Mouse (Mus musculus) layer of hippocampus, postnatal 14 days (tissue): ENCODE results near the gene Znrf4. TPM values are rescaled to one million over a fixed set of nuclear protein-coding genes. Genes with fewer than 3 reads are reported as not detected.

Experiments used
- DNase-seq, 2 experiments: peaks; one replicate each; pipeline ENCODE4 v3.0.0; 2021 to 2022; ENCODE audit warnings: low spot score in 2 of 2, mixed read lengths in 1 of 2
- long read RNA-seq, 2 experiments: library from polyadenylated mRNA; stranded (forward); transcript quantifications; one replicate each; pipeline ENCODE4 v2.0.0; 2021
- total RNA-seq, 2 experiments: library from RNA; stranded (reverse); gene quantifications; 2 replicates each; pipeline ENCODE4 v1.2.3; 2021

Gene Znrf4
- not detected for total RNA-seq
- long read RNA-seq, experiment 1, result 0 reads
- long read RNA-seq, experiment 2, result 0 reads

DNA sequence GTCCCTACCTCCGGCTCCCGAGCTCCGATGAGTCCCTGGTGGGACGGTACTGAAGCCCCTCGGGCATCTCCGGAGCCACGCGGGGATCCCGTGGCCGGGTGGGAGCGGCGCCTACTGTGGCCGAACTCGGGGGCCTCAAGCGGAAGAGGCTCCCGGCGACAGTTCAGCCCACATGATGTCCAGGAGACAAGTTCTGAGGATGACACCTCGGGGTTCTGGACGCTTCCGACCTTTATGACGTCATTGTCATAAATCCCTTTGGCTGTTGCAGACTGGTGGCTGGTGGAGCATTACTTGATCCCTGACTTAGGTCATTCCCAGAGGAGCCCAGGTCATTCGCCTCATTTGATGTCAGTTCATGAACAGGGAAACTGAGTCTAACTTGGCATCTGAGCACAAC, at the start of gene Znrf4:
Gene Znrf4, minus strand, starts transcription at position 122 of the 400 bp plus-strand sequence.
- DNase-seq, result no peak

DNA sequence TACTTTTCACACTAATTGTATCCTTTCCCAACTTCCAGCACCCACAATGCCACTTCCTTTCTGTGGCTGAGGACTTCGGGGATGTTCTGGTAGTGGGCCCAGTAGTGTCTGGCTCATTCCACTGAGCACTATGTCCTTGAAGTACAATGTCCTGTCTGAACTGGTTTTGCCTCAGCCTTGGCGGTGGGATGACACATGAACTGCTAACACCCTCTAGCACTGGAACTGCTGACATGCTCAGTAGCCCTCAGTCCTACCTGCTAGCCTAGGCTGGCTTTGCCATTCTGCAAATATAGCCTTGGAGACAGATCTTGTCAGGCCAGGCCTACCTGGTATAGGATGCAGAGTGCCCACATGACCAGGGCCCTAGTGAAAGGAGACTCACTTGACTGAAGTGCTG, 49.6 kb upstream of the Znrf4 start:
- no peak for DNase-seq

DNA sequence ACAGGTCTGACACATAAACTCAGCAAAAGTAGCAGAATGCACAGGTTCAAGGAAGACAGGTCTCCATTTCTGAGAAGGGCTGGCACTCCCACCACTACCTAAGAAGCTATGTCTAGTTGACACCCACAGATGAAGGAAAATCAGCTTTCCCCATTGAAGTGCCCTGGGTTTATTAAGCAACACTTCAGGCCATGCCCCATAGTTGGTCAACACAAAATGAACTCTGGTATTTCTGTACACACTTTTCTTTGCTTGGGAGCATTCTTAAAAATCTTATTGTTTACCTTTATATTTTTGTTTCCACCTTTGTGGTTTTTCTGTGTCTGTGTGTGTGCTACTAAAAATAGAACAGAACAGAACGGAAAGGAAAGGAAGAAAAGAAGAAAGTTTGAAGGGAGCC, 47.9 kb upstream of the Znrf4 start:
- DNase-seq, result no peak

GRCm38 (mm10) chr17:56559386-56559785, 47.2 kb upstream of the Znrf4 start:
- DNase-seq, result no peak

DNA sequence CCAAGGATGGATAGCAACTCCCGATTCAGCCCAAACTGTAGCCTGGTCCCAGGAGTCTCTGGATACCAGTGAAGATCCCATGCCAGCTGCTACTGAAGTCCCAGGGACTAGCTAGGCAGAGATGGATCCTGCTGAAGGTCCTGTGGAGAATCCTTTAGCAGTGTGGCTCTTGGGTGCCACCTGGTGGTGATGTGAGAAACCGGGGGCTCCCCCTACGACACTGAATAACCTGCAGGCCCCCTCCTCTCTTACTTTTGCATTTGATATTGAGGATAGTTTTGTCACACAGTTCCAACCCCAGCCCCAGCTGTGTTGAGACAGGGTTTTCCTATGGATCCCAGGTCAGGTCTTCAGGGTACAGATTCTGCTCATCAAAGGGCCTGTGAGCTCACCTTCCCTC, 46.2 kb upstream of the Znrf4 start:
- DNase-seq, result peak; percentile 66 to 71

DNA sequence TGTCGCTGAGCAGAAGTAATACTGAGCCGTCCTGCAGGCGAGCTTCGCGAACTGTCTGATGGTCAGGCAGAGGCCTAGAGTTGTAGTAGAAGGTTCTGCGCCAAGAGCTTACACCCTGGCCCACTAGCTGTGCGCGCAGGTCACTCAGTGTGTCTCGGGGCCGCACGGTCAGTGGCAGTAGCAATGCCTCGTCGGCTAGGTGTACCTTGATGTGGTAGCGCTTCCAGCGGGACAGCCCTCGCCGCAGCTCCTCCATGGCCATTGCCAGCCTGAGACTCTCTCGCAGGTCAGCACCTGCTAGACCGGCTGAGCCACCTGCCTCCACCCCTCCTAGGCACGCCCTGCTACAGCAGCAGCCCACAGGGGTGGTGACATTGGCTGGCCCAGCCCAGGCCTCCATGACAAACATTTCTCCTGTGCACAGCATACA, 41.9 kb upstream of the Znrf4 start, which contains the start of gene Gm20219:
Gene Gm20219, minus strand, starts transcription at position 266 of the 430 bp plus-strand sequence.
- DNase-seq, result no peak

DNA sequence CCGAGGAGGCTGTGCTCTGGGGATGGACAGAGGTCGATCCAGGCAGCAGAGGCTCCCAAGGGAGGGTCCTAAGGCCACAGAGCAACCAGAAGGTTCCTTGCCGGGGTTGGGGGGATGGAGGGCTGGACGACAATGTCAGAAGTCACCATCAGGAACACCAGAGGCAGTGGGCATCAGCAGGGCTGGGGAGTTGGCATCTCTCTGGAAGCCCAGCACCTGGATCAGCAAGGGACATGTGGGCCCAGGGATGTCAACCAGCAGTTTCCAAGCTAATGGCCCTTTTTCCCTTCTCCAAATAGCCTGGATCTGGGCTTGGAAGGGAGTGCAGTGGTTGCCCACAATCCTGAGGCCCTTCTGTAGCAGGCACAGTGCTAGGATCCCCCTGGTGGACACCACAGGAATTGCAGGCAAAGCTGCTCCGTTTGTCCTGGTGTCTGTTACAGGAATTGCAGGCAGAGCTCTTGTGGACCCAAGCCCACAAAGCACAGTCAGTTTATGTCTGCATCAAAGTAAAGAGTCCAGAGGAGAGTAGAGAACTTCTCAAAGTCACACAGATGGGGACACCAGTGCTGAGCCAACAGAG, 40.6 kb upstream of the Znrf4 start:
- peak; percentile 86 to 88 for DNase-seq

DNA sequence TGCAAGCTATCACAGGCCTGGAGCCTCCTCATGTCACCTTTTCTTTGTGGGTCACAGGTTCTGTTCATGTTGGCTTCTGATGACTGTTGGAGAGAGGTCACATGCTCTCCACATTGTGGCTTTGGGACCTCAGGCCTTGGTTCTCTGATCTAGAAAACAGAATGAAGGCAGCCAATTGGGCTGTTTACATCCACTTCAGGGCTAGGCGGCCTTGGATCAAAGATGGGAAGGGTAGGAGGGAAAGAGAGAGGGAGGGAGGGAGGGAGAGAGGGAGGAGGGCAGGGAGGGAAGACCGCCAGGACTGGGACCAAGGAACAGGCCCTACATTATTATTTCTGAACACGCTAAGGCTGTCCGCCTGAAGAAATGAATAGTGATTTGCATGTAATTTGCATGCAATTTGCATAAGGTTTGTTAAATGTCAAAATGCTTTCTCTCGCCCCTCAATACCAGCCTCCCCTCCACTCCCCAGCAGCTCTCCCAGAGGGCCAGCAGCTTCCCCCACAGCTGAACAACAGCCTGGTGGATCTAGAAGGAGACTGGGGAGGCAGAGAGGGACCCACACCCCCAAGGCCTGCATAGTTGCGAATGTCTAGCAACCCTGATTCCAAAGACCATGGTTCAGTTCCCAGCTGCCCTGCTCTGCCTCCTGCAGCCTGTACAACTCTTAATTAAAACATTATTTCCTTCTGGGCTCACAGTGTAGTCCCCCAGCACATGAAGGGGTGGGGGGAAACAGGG, 39.8 kb upstream of the Znrf4 start:
- DNase-seq, result peak in 1 of 2 experiments; percentile 67

DNA sequence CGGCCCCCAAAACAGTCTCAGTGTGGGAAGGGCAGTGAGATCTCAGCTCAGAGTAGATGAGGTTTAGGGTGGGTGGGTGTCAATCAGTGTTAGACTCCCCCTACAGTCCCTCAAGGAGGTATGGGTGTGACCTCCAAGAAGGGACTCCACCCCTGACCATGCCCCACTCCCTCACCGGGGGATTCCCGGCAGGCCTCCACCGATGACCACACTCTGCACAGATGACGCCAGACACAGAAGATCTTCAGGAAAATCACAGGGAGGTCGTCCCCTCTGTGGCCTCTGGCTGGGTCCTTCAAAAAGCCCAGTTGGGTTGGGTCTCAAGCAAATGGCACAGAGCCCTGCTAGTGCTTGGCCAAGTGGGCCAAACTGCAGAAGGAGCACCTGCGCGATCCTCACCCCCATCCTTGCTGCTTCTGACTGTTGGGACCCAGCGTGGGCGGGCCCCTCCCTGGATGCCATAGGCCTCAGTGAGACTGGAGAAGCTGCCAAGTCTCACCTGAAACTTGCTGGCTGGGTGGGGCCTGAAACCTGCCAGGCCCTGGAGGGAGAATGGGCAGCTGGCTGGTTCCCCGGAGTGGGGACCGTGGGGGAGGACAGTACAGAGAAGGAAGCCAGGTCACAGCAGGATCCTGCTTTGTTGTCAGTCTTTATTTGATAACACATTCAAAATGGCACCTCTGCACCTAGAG, 38.7 kb upstream of the Znrf4 start:
- DNase-seq, result no peak

GRCm38 (mm10) chr17:56548605-56549105, 36.4 kb upstream of the Znrf4 start:
- peak in 1 of 2 experiments; percentile 1 for DNase-seq

GRCm38 (mm10) chr17:56547846-56548604, 35.8 kb upstream of the Znrf4 start:
- peak in 1 of 2 experiments; percentile 4 for DNase-seq

DNA sequence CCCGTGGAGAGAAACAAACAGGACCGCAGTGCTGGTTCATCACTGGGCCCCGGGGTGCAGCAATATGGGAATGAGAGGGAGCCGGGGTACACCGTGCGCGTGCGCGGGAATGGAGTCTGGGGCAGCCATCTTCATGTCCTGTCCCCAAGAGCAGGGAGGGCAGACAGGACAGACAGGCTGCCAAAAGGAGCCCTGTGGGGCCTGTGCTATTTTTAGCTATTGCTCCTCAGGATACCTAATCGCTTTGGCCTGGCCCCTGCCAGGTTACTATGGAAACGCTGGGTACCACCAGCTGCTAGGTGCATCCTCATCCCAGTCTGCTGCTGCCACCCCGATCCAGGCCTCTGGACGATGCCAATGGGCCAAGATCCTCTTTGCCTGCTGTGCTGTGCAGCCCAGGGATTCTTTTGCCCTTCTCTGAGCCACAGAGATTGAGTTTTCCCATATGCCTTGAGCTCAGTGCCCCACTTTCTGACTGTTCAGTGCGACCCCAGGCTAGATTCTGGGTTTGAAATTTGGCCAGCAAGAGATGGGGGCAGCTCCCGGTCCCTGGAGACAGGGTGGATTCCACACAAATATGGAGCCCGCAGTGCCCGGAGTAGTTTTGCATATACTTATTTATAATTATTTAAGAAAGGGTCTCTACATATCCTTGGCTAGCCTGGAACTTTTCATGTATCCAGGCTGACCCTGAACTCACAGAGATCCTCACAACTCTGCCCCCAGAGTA, 35.0 kb upstream of the Znrf4 start:
- DNase-seq, result peak in 1 of 2 experiments; percentile 26

DNA sequence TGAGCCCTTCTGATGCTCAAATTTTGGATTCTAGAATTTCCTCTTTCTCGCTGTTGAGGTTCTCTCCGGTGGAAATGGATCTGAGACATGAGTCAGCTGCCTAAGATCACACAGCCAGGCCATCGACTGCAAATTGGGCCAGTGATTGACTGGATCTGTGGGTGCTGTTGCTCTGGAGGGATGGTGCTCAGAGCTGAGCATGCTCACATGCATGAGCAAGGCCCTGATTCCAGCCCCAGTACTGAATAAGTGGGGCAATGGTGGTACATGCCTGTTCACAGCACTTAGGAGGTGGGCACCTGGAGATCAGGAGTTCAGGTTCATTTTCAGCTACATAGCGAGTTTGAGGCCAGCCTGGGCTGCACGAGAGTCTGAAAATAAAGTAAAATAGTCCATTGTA, 34.3 kb upstream of the Znrf4 start:
- peak in 1 of 2 experiments; percentile 2 for DNase-seq

- peak in 1 of 2 experiments; percentile 3 for DNase-seq
Measured at GRCm38 (mm10) chr17:56545945-56546344, 33.7 kb upstream of the Znrf4 start.

- peak in 1 of 2 experiments; percentile 1 for DNase-seq
Measured at GRCm38 (mm10) chr17:56544699-56545387, 32.6 kb upstream of the Znrf4 start.

- DNase-seq, result no peak
Measured at GRCm38 (mm10) chr17:56543684-56544224, 31.5 kb upstream of the Znrf4 start.

DNA sequence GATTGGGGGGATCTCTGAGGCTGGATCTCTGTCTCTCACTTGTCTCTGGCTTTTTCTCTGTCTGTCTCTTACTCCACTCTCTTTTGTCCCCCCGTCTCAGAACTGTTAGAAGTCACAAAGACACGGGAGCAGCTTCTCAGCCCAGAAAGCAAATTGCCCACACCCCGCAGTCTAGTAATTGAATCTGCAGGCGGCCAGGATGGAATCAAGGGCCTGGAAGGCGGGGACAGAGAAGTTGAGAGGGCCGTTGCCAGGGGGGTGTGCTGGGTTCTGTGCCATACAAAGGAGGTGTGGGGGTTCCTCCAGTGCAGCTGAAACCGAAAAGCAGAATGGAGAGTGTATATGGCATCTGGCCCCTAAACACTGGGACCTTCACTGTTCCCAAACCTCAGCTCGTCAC, 30.5 kb upstream of the Znrf4 start:
- DNase-seq, result no peak

- no peak for DNase-seq
Measured at GRCm38 (mm10) chr17:56540562-56540975, 28.3 kb upstream of the Znrf4 start.

- DNase-seq, result peak in 1 of 2 experiments; percentile 64
Measured at GRCm38 (mm10) chr17:56537912-56538311, 25.7 kb upstream of the Znrf4 start.
